Mouse (Mus musculus) urinary bladder, postnatal 14 days (tissue): Measurements from ENCODE around the gene Ms4a6b.
"Not testable (repeated sequence)": the region's sequence is repeated elsewhere in the genome, so short reads cannot be mapped to it uniquely, and the experiment has no call there.

Experiments
- DNase-seq: peaks from one replicate; pipeline ENCODE4 v3.0.0; 2021; ENCODE audit warnings: low spot score

Ms4a6b gene

DNA sequence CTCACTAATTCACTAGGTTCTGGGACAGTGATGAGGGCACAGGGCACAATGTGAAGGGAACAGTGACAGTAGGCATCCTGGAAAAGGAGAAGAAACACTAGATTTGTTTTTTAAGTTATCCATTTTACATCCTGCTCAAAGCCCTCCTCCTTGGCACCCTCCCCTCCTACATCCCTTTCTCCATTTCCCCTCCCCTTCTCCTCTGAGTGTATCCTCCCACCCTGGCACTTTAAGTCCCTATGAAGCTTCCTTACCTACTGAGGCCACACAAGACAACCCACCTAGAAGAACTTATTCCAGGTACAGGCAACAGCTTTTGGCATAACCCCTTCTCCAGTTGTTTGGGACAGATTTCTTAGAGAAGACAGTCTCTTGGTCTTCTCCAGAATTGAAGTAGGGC, at the start of gene Ms4a6b:
Gene Ms4a6b (plus strand): TSS at position 267 of the 400 bp plus-strand sequence.
- no peak for DNase-seq

DNA sequence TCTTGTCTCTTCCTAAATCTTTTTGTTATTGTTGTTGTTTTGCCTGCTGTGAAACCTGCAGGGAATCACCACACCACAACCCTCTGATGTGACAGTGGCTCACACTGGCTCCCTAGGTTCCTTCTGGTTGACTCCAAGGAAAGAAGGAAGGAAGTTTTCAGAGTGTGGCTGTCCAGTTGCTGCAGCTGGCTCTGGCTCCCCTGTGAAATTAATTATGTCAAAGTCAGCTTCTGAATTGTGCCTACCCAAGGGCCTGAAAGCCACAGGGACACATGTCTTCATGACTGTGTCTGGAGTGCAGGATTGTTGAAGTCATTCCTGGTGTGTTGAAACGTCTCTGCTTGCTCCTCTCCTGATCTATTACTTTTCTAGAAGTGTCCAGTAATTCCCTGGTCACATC, 48.0 kb upstream of the Ms4a6b start:
- not testable (repeated sequence) for DNase-seq

DNA sequence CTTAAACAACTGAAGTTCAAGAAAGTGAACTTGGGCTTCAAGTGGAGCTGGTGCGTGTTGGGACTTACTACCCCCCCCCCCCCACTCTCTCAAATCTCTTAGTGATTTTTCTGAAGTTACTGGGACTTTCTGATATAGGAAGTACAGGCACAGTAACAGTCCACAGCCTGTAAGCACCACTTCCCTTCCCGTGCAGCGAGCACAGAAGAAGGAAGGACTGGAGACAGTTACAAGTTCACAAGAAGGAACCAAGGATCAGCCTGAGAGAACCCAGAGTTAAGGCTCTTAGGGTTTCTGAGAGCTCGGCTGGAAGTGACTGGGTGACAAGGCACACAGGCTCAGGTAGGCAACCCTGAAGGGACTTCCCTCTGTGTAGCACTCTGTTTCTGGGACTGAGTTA, 47.1 kb upstream of the Ms4a6b start, which contains the start of gene Ms4a6c:
Gene Ms4a6c (plus strand): TSS at position 152 of the 400 bp plus-strand sequence.
- DNase-seq = not testable (repeated sequence)

DNA sequence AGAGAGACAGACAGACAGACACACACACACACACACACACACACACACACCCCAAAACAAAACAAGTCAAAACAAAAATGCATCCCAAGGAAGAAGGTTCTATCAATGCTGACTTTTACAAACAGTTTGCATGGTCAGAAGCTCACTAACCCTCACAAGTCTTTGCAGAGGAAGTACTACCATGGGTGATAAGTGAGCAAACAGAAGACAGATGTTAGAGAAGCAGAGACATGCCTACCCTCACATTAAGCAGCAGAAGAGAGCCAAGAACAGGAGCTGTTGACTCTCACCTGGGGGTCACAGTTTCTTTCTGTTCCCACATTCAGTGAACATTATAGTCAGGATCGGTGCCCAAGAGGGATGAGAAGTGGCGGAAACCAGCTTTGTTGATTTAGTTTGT, 36.6 kb upstream of the Ms4a6b start:
- no peak for DNase-seq

DNA sequence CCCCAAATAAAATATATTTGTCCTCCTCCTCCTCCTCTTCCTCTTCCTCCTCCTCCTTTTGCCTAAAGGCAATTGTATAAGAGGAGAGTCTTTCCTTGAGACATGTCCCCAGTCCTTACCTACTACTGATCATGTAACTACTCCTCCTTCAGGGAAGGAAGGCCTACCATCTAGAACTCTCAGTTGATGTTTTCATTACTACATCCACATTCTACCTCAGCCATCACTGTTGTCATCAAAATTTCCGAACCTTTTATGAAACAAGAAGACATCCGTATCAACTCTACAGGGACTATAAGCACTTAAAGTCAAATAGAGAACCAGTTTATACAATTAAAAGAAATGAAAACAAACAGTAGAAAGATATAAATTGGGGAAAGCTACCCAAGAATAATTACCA, 33.6 kb upstream of the Ms4a6b start:
- DNase-seq = no peak

DNA sequence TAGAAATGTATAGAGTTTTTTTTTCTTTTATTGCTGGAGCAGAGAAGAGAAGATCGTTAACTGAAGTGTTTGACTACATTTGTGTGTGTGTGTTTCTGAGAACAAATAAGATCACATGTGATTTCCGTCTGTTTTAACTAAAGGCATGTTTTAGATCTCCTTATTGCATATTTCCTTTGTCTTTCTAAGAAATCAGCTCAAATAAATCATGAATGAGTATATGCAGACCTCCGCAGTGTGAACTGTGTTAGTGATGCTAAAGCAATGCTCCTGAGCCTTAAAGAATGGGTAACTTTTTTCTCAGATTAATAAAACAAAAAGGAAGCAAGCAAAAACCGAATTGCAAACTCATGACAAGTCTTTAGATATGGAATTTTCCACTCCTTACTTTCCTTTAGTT, 32.4 kb upstream of the Ms4a6b start:
- DNase-seq = no peak

DNA sequence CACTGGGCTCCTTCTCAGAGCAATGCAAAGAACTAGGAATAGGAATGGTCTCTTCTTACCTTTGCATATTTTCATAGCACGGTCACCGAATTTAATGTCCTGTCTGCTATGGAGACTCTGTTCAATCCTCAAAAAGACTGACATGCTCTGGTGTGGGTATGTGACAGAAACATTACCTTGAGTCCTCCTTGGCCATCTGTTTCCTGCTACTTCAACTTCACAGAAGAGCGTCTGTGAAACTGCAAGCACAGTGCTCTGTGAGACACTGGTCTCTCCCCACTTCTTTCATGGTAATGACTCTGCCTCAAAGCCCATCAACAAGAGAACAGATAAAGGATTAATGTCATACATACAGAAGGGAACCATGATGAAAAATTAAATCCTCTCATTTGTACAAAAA, 31.9 kb upstream of the Ms4a6b start:
- DNase-seq = no peak

DNA sequence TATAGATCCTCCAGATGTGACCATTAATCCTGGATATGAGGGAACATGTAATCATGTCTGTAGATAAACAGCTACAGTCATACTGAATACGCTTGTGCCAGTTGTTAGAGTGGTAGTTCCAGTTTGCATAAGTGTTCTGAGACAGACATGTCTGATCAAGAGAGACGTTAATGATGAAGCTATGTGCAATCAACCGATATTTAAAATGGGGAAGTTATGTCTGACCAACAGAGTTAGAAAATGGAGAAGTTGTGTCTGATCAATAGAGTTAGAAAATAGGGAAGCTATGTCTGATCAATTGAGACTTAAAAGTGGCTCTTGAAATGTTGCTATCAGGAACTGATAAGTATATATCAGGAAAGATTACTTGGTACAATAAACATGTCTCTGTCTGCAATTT, 31.0 kb upstream of the Ms4a6b start:
- no peak for DNase-seq

DNA sequence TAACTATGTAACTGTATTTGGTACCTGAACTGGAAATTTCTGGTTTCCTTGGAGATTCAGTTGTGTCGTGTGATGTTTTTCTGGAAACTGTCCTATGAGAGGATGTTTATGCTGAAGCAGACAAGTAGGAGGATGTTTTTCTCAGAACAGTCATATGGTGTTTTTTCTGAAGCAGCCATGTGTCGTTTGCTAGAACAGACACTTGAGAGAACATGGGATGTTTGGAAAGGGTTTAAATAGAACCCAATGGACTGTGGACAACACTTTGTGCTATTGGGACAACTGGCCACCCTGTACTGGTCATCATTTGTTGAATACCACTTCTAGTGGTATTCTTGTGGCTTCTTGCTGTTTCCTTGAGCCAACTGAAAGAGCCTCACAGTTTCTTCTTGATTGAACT, 30.6 kb upstream of the Ms4a6b start, which contains the start of gene Gm8369:
Gene Gm8369 (plus strand): TSS at position 193 of the 400 bp plus-strand sequence.
- DNase-seq = no peak

DNA sequence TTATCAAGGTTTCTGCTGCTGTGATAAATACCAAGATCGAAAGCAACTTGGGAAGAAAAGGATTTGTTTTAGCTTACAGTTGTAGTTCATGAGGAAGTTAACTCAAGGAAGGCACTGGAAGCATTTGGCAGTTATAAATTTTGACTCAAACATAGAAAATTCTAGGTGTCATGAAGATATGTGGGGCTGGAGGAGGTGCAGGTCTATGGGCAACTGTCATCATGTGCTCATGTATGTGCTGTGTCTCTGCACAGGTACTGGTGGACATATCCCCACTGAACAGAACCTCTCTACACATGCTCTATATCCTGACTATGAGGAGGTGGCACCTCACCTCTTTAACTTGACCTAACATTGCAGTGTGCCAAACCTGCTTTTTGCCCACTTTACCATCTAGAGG, 29.7 kb upstream of the Ms4a6b start:
- no peak for DNase-seq

DNA sequence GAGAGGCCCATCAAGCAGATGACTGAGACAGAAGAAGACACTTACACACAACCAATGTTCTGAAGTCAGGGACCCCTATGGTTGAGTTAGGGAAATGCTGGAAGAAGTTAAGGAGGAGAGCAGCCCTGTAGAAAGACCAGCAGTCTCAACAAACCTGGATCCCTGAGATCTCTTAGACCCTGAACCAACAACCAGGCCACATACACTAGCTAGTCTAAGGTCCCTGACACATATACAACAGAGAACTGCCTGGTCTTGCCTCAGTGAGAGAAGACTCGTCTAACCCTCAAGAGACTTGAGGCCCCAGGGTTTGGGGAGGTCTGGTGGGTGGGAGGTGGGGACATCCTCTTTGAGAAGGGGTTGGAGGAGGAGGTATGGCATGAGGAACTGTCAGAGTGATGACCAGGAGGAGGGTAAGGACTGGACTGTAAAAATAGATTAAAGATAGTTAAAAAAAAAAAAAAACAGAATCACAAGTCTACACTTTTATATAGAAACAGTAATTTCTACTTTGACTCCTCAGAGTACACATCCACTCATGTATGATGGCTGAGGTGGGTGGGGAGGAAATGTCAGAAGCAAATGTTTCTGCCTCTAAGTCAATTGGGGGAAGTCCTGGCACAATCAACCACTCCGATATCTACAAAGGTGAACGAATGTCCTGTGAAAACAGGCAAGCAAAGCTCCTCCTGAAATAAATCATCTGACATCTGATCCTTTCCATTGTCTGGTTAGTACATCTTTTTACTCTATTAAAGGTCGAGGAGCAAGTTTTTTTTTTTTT, 24.7 kb upstream of the Ms4a6b start:
- no peak for DNase-seq

DNA sequence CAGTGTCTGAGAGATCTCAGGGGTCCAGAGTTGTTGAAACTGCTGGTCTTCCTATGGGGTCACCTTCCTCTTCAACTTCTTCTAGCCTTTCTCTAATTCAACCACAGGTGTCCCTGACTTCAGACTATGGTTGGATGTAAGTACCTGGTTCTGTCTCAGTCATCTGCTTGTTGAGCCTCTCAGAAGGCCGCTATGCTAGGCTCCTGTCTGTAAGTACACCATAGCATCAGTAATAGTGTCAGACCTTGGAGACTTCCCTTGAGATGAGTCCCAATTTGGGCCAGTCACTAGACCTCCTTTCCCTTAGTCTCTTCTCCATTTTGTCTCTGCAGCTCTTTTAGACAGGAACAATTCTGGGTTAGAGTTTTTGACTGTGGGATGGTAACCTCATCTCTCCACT, 23.6 kb upstream of the Ms4a6b start:
- DNase-seq = no peak

DNA sequence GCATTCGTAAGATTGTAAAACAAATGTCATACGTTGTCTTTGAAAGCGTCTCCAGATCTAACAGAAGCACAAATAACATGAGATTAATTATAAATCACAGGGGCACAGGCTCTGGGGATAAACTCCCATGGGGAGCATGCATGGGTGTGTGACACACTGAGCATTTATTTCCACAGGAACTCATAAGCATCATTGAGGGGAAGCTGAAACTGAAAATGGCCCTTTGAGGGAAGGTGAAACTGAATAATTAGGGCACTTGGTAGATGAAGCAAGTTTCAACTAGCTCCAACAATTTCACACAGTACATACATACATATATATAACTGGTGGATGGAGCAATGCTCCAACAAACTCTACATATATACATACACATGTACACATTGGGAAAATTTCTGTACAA, 21.8 kb upstream of the Ms4a6b start:
- DNase-seq = no peak

DNA sequence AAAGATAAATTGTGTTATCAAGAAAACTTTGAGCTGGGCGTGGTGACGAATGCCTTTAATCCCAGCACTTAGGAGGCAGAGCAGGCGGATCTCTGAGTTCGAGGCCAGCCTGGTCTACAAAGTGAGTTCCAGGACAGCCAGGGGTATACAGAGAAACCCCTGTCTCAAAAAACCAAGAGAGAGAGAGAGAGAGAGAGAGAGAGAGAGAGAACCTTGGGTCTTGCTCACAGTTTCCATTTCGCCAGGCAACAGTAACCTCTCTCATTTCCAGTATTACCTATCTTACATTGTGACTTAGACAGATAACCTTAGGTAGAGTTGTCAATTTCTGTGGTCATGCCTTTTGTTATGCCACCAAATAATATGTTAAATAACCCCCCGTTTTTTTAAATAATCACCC, 20.0 kb upstream of the Ms4a6b start:
- no peak for DNase-seq

DNA sequence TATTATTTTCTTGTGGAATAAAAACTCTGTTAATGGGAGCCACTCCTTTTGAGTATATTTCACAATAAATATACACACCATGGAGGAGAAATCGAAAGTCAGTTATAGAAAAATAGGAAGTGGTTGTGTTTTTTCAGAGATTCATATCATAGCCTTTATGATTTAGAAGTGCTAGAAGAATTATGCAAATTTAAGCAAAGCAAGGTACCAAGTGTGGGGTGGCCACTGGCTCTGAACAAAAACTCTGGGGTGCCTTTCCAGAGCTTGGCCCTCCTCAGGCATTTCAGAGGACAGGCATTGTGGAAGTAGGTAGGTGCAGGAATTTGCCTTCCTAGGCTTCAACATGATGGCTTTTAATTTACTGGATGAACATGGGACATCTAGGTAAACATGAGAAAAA, 19.0 kb upstream of the Ms4a6b start:
- DNase-seq = not testable (repeated sequence)

DNA sequence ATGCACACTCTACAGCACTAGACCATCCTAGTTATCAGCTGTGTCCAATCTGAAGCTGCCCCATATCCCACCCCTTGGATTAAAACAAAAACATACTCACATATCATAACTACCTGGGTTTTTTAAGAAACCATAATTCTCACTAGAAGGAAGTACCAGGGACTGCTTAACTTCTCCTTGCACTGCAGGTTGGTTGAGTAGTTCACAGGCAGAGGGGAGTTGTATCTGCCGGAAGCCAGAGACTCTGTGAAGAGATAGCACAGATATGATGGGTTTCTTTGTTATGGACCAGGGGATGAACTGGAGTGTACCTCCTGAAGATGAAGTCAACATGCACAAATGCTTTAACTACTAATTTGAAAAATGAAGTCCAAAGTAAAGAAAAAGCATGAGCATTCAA, 15.5 kb upstream of the Ms4a6b start:
- DNase-seq = no peak

DNA sequence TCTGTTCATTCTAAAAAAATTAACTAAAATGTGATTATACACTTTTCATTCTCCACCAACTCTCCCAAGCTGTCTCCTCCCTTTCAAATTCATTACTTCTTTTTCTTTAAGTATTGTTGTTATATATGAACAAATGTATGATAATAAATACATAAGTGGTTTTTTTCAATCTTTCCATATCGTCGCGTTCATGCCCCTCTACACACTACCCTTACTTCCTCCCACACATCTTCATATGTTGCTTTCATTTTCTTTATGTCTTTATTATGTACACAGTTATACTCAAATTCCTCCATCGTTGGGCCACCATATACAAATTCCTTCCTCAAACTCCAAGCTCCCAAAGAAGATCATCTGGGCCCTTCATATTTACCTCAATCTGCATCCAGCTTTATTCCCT, 15.0 kb upstream of the Ms4a6b start:
- DNase-seq = no peak

DNA sequence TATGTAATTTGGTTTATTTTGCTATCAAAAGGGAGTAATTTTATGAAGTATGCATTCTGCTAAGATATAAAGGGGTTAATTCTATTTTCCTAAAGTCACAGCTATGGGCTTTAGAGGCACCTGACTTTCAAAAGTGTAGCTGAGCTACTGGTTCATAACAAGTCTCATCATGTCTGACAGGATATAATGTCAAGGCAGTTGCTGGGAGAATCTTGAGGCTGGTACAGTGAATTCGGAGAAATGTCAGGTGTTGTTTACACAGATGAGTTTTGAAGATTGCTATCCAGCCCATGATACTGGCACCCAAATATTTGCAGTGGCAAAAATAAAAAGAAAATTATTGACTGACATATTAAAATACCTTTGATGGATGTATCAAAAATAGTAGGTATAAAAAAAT, 11.5 kb upstream of the Ms4a6b start:
- no peak for DNase-seq

DNA sequence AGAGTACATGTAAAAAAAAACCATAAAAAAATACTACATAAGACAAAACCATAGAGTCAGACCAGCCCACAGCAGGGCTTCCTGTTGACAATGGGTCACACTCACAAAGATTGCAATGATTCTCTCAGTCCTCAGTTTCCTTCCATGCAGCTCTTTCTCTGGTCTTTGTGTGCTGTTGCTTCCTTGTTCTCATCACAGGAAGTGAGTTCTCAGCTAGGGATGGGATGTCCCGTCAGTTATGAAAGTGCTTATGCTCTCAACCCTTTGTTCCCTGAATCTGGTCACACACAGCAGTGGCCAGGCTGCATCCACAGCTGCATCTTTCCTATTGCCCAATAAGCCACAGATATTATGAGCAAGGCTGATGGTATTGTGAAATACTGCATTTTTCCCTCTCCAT, 2.9 kb upstream of the Ms4a6b start:
- no peak for DNase-seq

DNA sequence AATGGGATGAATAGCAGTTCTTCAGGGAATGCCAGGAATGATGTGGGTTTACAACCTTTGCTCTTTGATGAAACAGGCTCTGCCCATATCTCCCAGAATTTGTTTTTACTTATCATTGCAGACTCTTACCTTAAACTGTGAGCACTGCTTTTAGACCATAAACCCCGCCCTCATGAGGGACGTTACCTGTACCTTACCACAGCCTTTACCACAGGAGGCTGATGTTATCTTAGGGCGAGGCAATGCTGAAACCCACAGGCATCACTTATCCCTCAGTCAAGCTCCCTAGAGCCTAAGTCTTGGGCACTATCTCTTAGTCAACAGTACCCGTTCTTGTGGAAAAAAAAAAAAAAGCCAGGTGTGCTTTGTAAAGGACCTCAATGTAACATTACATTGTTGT, 533 bp downstream of the Ms4a6b start:
- no peak for DNase-seq

DNA sequence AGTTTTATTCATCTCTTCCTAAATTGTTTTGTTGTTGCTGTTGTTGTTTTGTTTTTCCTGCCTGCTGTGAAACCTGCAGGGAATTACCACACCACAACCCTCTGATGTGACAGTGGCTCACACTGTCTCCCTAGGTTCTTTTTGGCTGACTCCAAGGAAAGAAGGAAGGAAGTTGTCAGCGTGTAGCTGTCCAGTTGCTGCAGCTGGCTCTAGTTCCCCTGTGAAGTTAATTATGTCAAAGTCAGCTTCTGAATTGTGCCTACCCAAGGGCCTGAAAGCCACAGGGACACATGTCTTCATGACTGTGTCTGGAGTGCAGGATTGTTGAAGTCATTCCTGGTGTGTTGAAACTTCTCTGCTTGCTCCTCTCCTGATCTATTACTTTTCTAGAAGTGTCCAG, 1.1 kb downstream of the Ms4a6b start:
- not testable (repeated sequence) for DNase-seq

DNA sequence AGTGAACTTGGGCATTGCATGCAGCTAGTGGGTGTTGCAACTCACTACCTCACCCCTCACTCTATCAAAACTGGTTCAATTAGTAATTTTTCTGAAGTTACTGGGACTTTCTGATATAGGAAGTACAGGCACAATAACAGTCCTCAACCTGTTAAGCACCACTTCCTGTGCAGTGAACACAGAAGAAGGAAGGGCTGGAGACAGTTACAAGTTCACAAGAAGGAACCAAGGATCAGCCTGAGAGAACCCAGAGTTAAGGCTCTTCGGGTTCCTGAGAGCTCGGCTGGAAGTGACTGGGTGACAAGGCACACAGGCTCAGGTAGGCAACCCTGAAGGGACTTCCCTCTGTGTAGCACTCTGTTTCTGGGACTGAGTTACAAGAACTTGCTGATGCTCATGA, 2.0 kb downstream of the Ms4a6b start:
- DNase-seq = not testable (repeated sequence)

DNA sequence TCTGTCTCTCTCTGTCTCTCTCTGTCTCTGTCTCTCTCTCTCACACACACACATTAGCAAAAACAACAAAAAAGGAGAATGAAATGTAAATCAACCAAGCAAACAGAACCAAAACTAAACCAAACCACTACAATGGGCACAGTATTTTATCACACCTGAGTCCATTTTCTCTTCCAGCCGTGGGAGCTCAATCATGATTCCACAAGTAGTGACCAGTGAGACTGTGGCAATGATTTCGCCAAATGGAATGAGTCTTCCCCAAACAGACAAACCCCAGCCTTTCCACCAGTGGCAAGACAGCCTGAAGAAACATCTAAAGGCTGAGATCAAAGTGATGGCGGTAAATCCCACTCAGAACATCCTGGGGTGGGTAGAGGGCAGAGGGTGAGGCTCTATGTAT, 3.8 kb downstream of the Ms4a6b start:
- no peak for DNase-seq

DNA sequence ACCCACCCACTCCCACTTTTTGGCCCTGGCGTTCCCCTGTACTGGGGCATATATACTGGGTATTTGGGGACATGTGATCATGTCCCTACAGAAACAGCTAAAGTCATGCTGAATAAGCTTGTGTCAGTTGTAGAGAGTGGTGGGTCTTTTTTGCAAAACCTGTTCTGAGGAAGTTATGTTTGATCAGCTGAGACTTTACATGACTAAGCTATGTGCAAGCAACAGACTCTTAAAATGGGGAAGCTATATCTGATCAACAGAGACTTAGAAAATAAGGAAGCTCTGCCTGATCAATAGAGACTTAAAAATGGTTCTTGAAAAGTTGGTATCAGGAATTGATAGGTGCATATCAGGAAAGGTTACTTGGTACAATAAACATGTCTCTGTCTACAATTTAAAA, 17.1 kb downstream of the Ms4a6b start:
- DNase-seq = no peak
